Mouse (Mus musculus): ENCODE data around the gene 1700014D04Rik.
"Not testable (repeated sequence)": the region's sequence is repeated elsewhere in the genome, so short reads cannot be mapped to it uniquely, and the experiment has no call there.

The 1700014D04Rik gene

GRCm38 (mm10) chr13:59746711-59747110 lies at the start of gene 1700014D04Rik:
TSS of gene 1700014D04Rik (minus strand) at chr13:59746752.
- peak in 1 of 2 experiments; percentile 46 for DNase-seq (ENCODE audit: low spot score in 2 of 2)

- no peak for DNase-seq (ENCODE audit: low spot score in 2 of 2)
Observed at GRCm38 (mm10) chr13:59795807-59796465, 49.4 kb upstream of the 1700014D04Rik start.

- no peak for DNase-seq (ENCODE audit: low spot score in 2 of 2)
Observed at GRCm38 (mm10) chr13:59794786-59795185, 48.2 kb upstream of the 1700014D04Rik start.

GRCm38 (mm10) chr13:59782145-59782544 lies 35.6 kb upstream of the 1700014D04Rik start, which contains the start of gene Gm49354:
TSS of gene Gm49354 (minus strand) at chr13:59782245.
- DNase-seq (ENCODE audit: low spot score in 2 of 2), result no peak

GRCm38 (mm10) chr13:59779744-59780264 lies 33.3 kb upstream of the 1700014D04Rik start:
- DNase-seq (ENCODE audit: low spot score in 2 of 2), result not testable (repeated sequence)

GRCm38 (mm10) chr13:59779213-59779612 lies 32.7 kb upstream of the 1700014D04Rik start:
- no peak for DNase-seq (ENCODE audit: low spot score in 2 of 2)

GRCm38 (mm10) chr13:59775168-59775567 lies 28.6 kb upstream of the 1700014D04Rik start:
- DNase-seq (ENCODE audit: low spot score in 2 of 2), result no peak

- DNase-seq (ENCODE audit: low spot score in 2 of 2), result peak in 1 of 2 experiments; percentile 25
Observed at GRCm38 (mm10) chr13:59771257-59771656, 24.7 kb upstream of the 1700014D04Rik start.

GRCm38 (mm10) chr13:59770847-59771246 lies 24.3 kb upstream of the 1700014D04Rik start:
- DNase-seq (ENCODE audit: low spot score in 2 of 2), result no peak

- peak; percentile 67 to 77 for DNase-seq (ENCODE audit: low spot score in 2 of 2)
Observed at GRCm38 (mm10) chr13:59770164-59770562, 23.6 kb upstream of the 1700014D04Rik start.

GRCm38 (mm10) chr13:59769296-59770163 lies 23.0 kb upstream of the 1700014D04Rik start, which contains the start of gene Isca1:
TSS of gene Isca1 (minus strand) at chr13:59769810.
- DNase-seq (ENCODE audit: low spot score in 2 of 2), result peak; percentile 99 to 100

- DNase-seq (ENCODE audit: low spot score in 2 of 2), result no peak
Observed at GRCm38 (mm10) chr13:59768531-59768930, 22.0 kb upstream of the 1700014D04Rik start.

- DNase-seq (ENCODE audit: low spot score in 2 of 2), result no peak
Observed at GRCm38 (mm10) chr13:59766786-59767515, 20.4 kb upstream of the 1700014D04Rik start.

- DNase-seq (ENCODE audit: low spot score in 2 of 2), result no peak
Observed at GRCm38 (mm10) chr13:59762791-59763190, 16.2 kb upstream of the 1700014D04Rik start.

- DNase-seq (ENCODE audit: low spot score in 2 of 2), result no peak
Observed at GRCm38 (mm10) chr13:59756906-59757305, 10.4 kb upstream of the 1700014D04Rik start.

GRCm38 (mm10) chr13:59750310-59750709 lies 3.8 kb upstream of the 1700014D04Rik start:
- no peak for DNase-seq (ENCODE audit: low spot score in 2 of 2)

- DNase-seq (ENCODE audit: low spot score in 2 of 2), result no peak
Observed at GRCm38 (mm10) chr13:59746164-59746563, 388 bp downstream of the 1700014D04Rik start.

GRCm38 (mm10) chr13:59745462-59745861 lies 1.1 kb downstream of the 1700014D04Rik start:
- no peak for DNase-seq (ENCODE audit: low spot score in 2 of 2)

- no peak for DNase-seq (ENCODE audit: low spot score in 2 of 2)
Observed at GRCm38 (mm10) chr13:59741697-59742096, 4.9 kb downstream of the 1700014D04Rik start.

- no peak for DNase-seq (ENCODE audit: low spot score in 2 of 2)
Observed at GRCm38 (mm10) chr13:59741096-59741495, 5.5 kb downstream of the 1700014D04Rik start.

- no peak for DNase-seq (ENCODE audit: low spot score in 2 of 2)
Observed at GRCm38 (mm10) chr13:59739397-59739796, 7.2 kb downstream of the 1700014D04Rik start.

- DNase-seq (ENCODE audit: low spot score in 2 of 2), result no peak
Observed at GRCm38 (mm10) chr13:59738455-59738854, 8.1 kb downstream of the 1700014D04Rik start.
